Mouse (Mus musculus) midbrain, postnatal 0 days (tissue): ENCODE results near the gene Rnase1. TPM values are rescaled to one million over a fixed set of nuclear protein-coding genes. Genes with fewer than 3 reads are reported as not detected.

ENCODE experiments used
- ATAC-seq: fragments of 200-750 bp; cut with Nextera tagmentation; 2 replicates; pipeline ENCODE4 v1.8.0; 2017; ENCODE audit warnings: moderate number of reproducible peaks, mild to moderate bottlenecking, moderate TSS enrichment, moderate library complexity; ENCODE audit not compliant: low FRiP score
- DNase-seq: peaks from one replicate; pipeline ENCODE4 v3.0.0-alpha.2; 2015; ENCODE audit warnings: low spot score
- H3K27ac ChIP-seq: fragments of 300-500 bp; sonication (generic); 2 replicates; pipeline ENCODE4 v1.5.1; 2014; ENCODE audit warnings: low read depth, mild to moderate bottlenecking, low read length, mixed read lengths
- H3K27me3 ChIP-seq: fragments of 300-500 bp; sonication (generic); 2 replicates; pipeline ENCODE4 v1.6.1; 2014; ENCODE audit warnings: low read length, control low read depth, mixed read lengths; ENCODE audit not compliant: insufficient read depth
- H3K36me3 ChIP-seq: fragments of 300-500 bp; sonication (generic); 2 replicates; pipeline ENCODE4 v1.6.1; 2014; ENCODE audit warnings: low read length, control low read depth, mixed read lengths; ENCODE audit not compliant: insufficient read depth
- H3K4me1 ChIP-seq: fragments of 300-500 bp; sonication (generic); 2 replicates; pipeline ENCODE4 v1.6.1; 2014; ENCODE audit warnings: mild to moderate bottlenecking, control low read depth, antibody characterized with exemption, low read length, mixed read lengths; ENCODE audit not compliant: insufficient read depth
- H3K4me2 ChIP-seq: fragments of 300-500 bp; sonication (generic); 2 replicates; pipeline ENCODE4 v1.6.1; 2014; ENCODE audit warnings: low read depth, mild to moderate bottlenecking, low read length, mixed read lengths; ENCODE audit not compliant: poor library complexity, severe bottlenecking
- H3K4me3 ChIP-seq: fragments of 300-500 bp; sonication (generic); 2 replicates; pipeline ENCODE4 v1.5.1; 2014; ENCODE audit warnings: low read depth, mild to moderate bottlenecking, low read length, moderate library complexity
- H3K9ac ChIP-seq: fragments of 300-500 bp; sonication (generic); replicated peaks from 2 replicates; pipeline ENCODE4 v1.6.1; 2014; ENCODE audit warnings: mild to moderate bottlenecking, low read length, moderate library complexity, mixed read lengths; ENCODE audit not compliant: poor library complexity, severe bottlenecking
- H3K9me3 ChIP-seq: fragments of 300-500 bp; sonication (generic); 2 replicates; pipeline ENCODE4 v1.6.1; 2016; ENCODE audit warnings: low read length, control low read depth
- CTCF ChIP-seq: IDR thresholded peaks from 2 replicates; pipeline ENCODE4 v1.5.1; 2016; ENCODE audit warnings: antibody characterized with exemption, mild to moderate bottlenecking
- WGBS: fragments of 180-500 bp; shearing (Covaris S2); extraction: QIAGEN DNeasy Blood & Tissue Kit; methylation state at CpG from one replicate; pipeline ENCODE4 v1.1.7; 2014; 5-methylcytosine and 5-hydroxymethylcytosine counted together
- polyA plus RNA-seq: library from polyadenylated mRNA; unstranded; fragments of >200 nt; fragmentation: Nextera tagmentation; extraction: Ambion mirVana; gene quantifications from 2 replicates; pipeline ENCODE4 v1.2.1, GENCODE M21; 2015
- total RNA-seq: library from RNA; depleted of rRNA; stranded (reverse); fragments of >200 nt; gene quantifications from 2 replicates; pipeline ENCODE4 v1.2.3, GENCODE M21; 2014

The Rnase1 gene
- total and polyA plus RNA-seq, 2 experiments from 2014 or later: 0.78 to 1.0 TPM

GRCm38 (mm10) chr14:51144451-51144850 is 2.1 kb downstream of the Rnase1 start:
- no peak for DNase-seq

GRCm38 (mm10) chr14:51143937-51144336 is 2.6 kb downstream of the Rnase1 start:
- Histone ChIP-seq H3K4me2 (no peak overlapping the region), H3K27me3 (no peaks in the 10 kb centered on the region), H3K9me3 (no peaks in the 10 kb centered on the region), H3K4me1 (no peaks in the 10 kb centered on the region), H3K27ac (no peak overlapping the region), H3K9ac (no peak overlapping the region), H3K4me3 (no peak overlapping the region), H3K36me3 (no peaks in the 10 kb centered on the region)
- DNase-seq (no peak), ATAC-seq (no peak)
- 90% methylated on average over 2 of the region's 2 CpGs for WGBS
- TF ChIP-seq CTCF: no peak

More at GRCm38 (mm10) chr14:51144451-51144850, 2.1 kb downstream of the Rnase1 start:
- 96% methylated on average over 4 of the region's 4 CpGs for WGBS
- Histone ChIP-seq H3K9me3 (no peaks in the 10 kb centered on the region), H3K4me1 (no peaks in the 10 kb centered on the region), H3K36me3 (no peaks in the 10 kb centered on the region), H3K4me2 (no peak overlapping the region), H3K9ac (no peak overlapping the region), H3K27ac (no peak overlapping the region), H3K27me3 (no peaks in the 10 kb centered on the region), H3K4me3 (no peak overlapping the region)
- TF ChIP-seq CTCF: no peak
- no peak for ATAC-seq

GRCm38 (mm10) chr14:51143287-51143686 is 3.3 kb downstream of the Rnase1 start:
- no peak for TF ChIP-seq CTCF
- Histone ChIP-seq H3K4me1 (no peaks in the 10 kb centered on the region), H3K27ac (no peak overlapping the region), H3K4me3 (no peak overlapping the region), H3K36me3 (no peaks in the 10 kb centered on the region), H3K4me2 (no peak overlapping the region), H3K9me3 (no peaks in the 10 kb centered on the region), H3K9ac (no peak overlapping the region), H3K27me3 (no peaks in the 10 kb centered on the region)
- WGBS: 80% methylated on average over 4 of the region's 4 CpGs
- DNase-seq: peak; percentile 28
- ATAC-seq: no peak

GRCm38 (mm10) chr14:51142568-51142967 is 4.0 kb downstream of the Rnase1 start:
- H3K4me3 ChIP-seq: no peak overlapping the region
- H3K36me3 ChIP-seq: no peaks in the 10 kb centered on the region
- DNase-seq: no peak
- H3K4me1 ChIP-seq: no peaks in the 10 kb centered on the region
- TF ChIP-seq CTCF: no peak
- H3K9me3 ChIP-seq: no peaks in the 10 kb centered on the region
- 88% methylated on average over 3 of the region's 3 CpGs for WGBS
- no peak for ATAC-seq
- no peak overlapping the region for H3K27ac ChIP-seq
- H3K27me3 ChIP-seq: no peaks in the 10 kb centered on the region
- H3K4me2 ChIP-seq: no peak overlapping the region
- no peak overlapping the region for H3K9ac ChIP-seq

- H3K27me3 ChIP-seq: no peaks in the 10 kb centered on the region
- 88% methylated on average over 4 of the region's 4 CpGs for WGBS
- no peak overlapping the region for H3K4me2 ChIP-seq
- DNase-seq: no peak
- H3K4me3 ChIP-seq: no peak overlapping the region
- ATAC-seq: no peak
- no peak for TF ChIP-seq CTCF
- H3K36me3 ChIP-seq: no peaks in the 10 kb centered on the region
- H3K4me1 ChIP-seq: no peaks in the 10 kb centered on the region
- H3K9me3 ChIP-seq: no peaks in the 10 kb centered on the region
- H3K27ac ChIP-seq: no peak overlapping the region
- H3K9ac ChIP-seq: no peak overlapping the region
Measured at GRCm38 (mm10) chr14:51142119-51142518, 4.5 kb downstream of the Rnase1 start.

- DNase-seq: no peak
- no peak for TF ChIP-seq CTCF
- Histone ChIP-seq H3K9me3 (no peaks in the 10 kb centered on the region), H3K27ac (no peak overlapping the region), H3K4me2 (no peak overlapping the region), H3K4me1 (no peaks in the 10 kb centered on the region), H3K9ac (no peak overlapping the region), H3K36me3 (no peaks in the 10 kb centered on the region), H3K27me3 (no peaks in the 10 kb centered on the region), H3K4me3 (no peak overlapping the region)
- WGBS: 85% methylated on average over 2 of the region's 2 CpGs
- no peak for ATAC-seq
Measured at GRCm38 (mm10) chr14:51140342-51140741, 6.2 kb downstream of the Rnase1 start.
